Mouse (Mus musculus): ENCODE measurements around the gene Rap1gap2. TPM values are rescaled to one million over a fixed set of nuclear protein-coding genes. Genes with fewer than 3 reads are reported as not detected.
"Not testable (repeated sequence)": the region's sequence is repeated elsewhere in the genome, so short reads cannot be mapped to it uniquely, and the experiment has no call there.

Gene Rap1gap2
- polyA plus RNA-seq, 1 experiment from 2014 or later: 6.6 TPM

- no peak for ATAC-seq (replicated peaks; ENCODE audit: insufficient number of reproducible peaks, low FRiP score, low TSS enrichment)
- 5% methylated on average over 66 of the region's 66 CpGs for WGBS (ENCODE audit: insufficient replicate concordance)
- no peaks in the 10 kb centered on the region for H3K9me3 ChIP-seq (replicated peaks; ENCODE audit: control insufficient read depth, low read length)
- peaks cover 71% of the 10 kb centered on the region for H3K27me3 ChIP-seq (ENCODE audit: control insufficient read depth, insufficient read depth, low read length)
- no peak overlapping the region for H3K9ac ChIP-seq (ENCODE audit: low read depth, low read length)
- peak overlapping the region; percentile 42 for H3K4me3 ChIP-seq (ENCODE audit: low read depth, low read length)
- no peaks in the 10 kb centered on the region; the same call in 1 of the 2 replicates for H3K4me1 ChIP-seq (ENCODE audit: control insufficient read depth, insufficient read depth, low read length)
- peak overlapping the region; percentile 69 for H3K4me2 ChIP-seq
- no peak overlapping the region for H3K27ac ChIP-seq (ENCODE audit: low read depth, low read length)
- no peaks in the 10 kb centered on the region for H3K36me3 ChIP-seq (ENCODE audit: control insufficient read depth, insufficient read depth, low read length)
Observed at GRCm38 (mm10) chr11:74589401-74590238, 21.1 kb downstream of the Rap1gap2 start.

- Histone ChIP-seq H3K27me3 (ENCODE audit: control insufficient read depth, insufficient read depth, low read length) (peaks cover 65% of the 10 kb centered on the region), H3K36me3 (ENCODE audit: control insufficient read depth, insufficient read depth, low read length) (no peaks in the 10 kb centered on the region), H3K27ac (ENCODE audit: low read depth, low read length) (no peak overlapping the region), H3K4me1 (ENCODE audit: control insufficient read depth, insufficient read depth, low read length) (no peaks in the 10 kb centered on the region; the same call in 1 of the 2 replicates), H3K4me2 (no peak overlapping the region), H3K9ac (ENCODE audit: low read depth, low read length) (no peak overlapping the region), H3K4me3 (ENCODE audit: low read depth, low read length) (no peak overlapping the region), H3K9me3 (replicated peaks; ENCODE audit: control insufficient read depth, low read length) (no peaks in the 10 kb centered on the region)
- WGBS (ENCODE audit: insufficient replicate concordance): 57% methylated on average over 5 of the region's 5 CpGs
- ATAC-seq (replicated peaks; ENCODE audit: insufficient number of reproducible peaks, low FRiP score, low TSS enrichment): no peak
Observed at GRCm38 (mm10) chr11:74586401-74586800, 24.3 kb downstream of the Rap1gap2 start.

GRCm38 (mm10) chr11:74584946-74585723 is 25.6 kb downstream of the Rap1gap2 start:
- WGBS (ENCODE audit: insufficient replicate concordance): 62% methylated on average over 10 of the region's 10 CpGs
- ATAC-seq (replicated peaks; ENCODE audit: insufficient number of reproducible peaks, low FRiP score, low TSS enrichment): no peak
- H3K27me3 ChIP-seq (ENCODE audit: control insufficient read depth, insufficient read depth, low read length): peaks cover 52% of the 10 kb centered on the region

GRCm38 (mm10) chr11:74583824-74584349 is 26.8 kb downstream of the Rap1gap2 start:
- H3K4me1 ChIP-seq (ENCODE audit: control insufficient read depth, insufficient read depth, low read length): no peaks in the 10 kb centered on the region
- peaks cover 40% of the 10 kb centered on the region for H3K27me3 ChIP-seq (ENCODE audit: control insufficient read depth, insufficient read depth, low read length)
- no peak overlapping the region for H3K27ac ChIP-seq (ENCODE audit: low read depth, low read length)
- no peak overlapping the region for H3K4me3 ChIP-seq (ENCODE audit: low read depth, low read length)
- no peaks in the 10 kb centered on the region for H3K36me3 ChIP-seq (ENCODE audit: control insufficient read depth, insufficient read depth, low read length)
- no peak overlapping the region for H3K9ac ChIP-seq (ENCODE audit: low read depth, low read length)
- WGBS (ENCODE audit: insufficient replicate concordance): 62% methylated on average over 7 of the region's 7 CpGs
- no peak overlapping the region for H3K4me2 ChIP-seq
- no peak for ATAC-seq (replicated peaks; ENCODE audit: insufficient number of reproducible peaks, low FRiP score, low TSS enrichment)
- H3K9me3 ChIP-seq (replicated peaks; ENCODE audit: control insufficient read depth, low read length): no peaks in the 10 kb centered on the region

More at GRCm38 (mm10) chr11:74584946-74585723, 25.6 kb downstream of the Rap1gap2 start:
- H3K4me2 ChIP-seq: no peak overlapping the region
- H3K4me3 ChIP-seq (ENCODE audit: low read depth, low read length): no peak overlapping the region
- H3K27ac ChIP-seq (ENCODE audit: low read depth, low read length): no peak overlapping the region
- no peaks in the 10 kb centered on the region for H3K9me3 ChIP-seq (replicated peaks; ENCODE audit: control insufficient read depth, low read length)
- no peak overlapping the region for H3K9ac ChIP-seq (ENCODE audit: low read depth, low read length)
- no peaks in the 10 kb centered on the region for H3K36me3 ChIP-seq (ENCODE audit: control insufficient read depth, insufficient read depth, low read length)
- H3K4me1 ChIP-seq (ENCODE audit: control insufficient read depth, insufficient read depth, low read length): no peaks in the 10 kb centered on the region; the same call in 1 of the 2 replicates

- WGBS (ENCODE audit: insufficient replicate concordance): 80% methylated on average over 3 of the region's 3 CpGs
- H3K9ac ChIP-seq (ENCODE audit: low read depth, low read length): no peak overlapping the region
- H3K4me3 ChIP-seq (ENCODE audit: low read depth, low read length): no peak overlapping the region
- peaks cover 26% of the 10 kb centered on the region for H3K27me3 ChIP-seq (ENCODE audit: control insufficient read depth, insufficient read depth, low read length)
- H3K9me3 ChIP-seq (replicated peaks; ENCODE audit: control insufficient read depth, low read length): no peaks in the 10 kb centered on the region
- H3K36me3 ChIP-seq (ENCODE audit: control insufficient read depth, insufficient read depth, low read length): no peaks in the 10 kb centered on the region
- no peaks in the 10 kb centered on the region for H3K4me1 ChIP-seq (ENCODE audit: control insufficient read depth, insufficient read depth, low read length)
- H3K27ac ChIP-seq (ENCODE audit: low read depth, low read length): no peak overlapping the region
- no peak overlapping the region for H3K4me2 ChIP-seq
- no peak for ATAC-seq (replicated peaks; ENCODE audit: insufficient number of reproducible peaks, low FRiP score, low TSS enrichment)
Observed at GRCm38 (mm10) chr11:74582464-74582863, 28.3 kb downstream of the Rap1gap2 start.

GRCm38 (mm10) chr11:74581333-74581732 is 29.4 kb downstream of the Rap1gap2 start:
- H3K9me3 ChIP-seq (replicated peaks; ENCODE audit: control insufficient read depth, low read length); H3K4me1 ChIP-seq (ENCODE audit: control insufficient read depth, insufficient read depth, low read length); H3K4me2 ChIP-seq; H3K27ac ChIP-seq (ENCODE audit: low read depth, low read length); H3K4me3 ChIP-seq (ENCODE audit: low read depth, low read length); ATAC-seq (replicated peaks; ENCODE audit: insufficient number of reproducible peaks, low FRiP score, low TSS enrichment); H3K9ac ChIP-seq (ENCODE audit: low read depth, low read length); H3K36me3 ChIP-seq (ENCODE audit: control insufficient read depth, insufficient read depth, low read length): not testable (repeated sequence)
- WGBS (ENCODE audit: insufficient replicate concordance): 44% methylated on average over 4 of the region's 4 CpGs
- H3K27me3 ChIP-seq (ENCODE audit: control insufficient read depth, insufficient read depth, low read length): peaks cover 18% of the 10 kb centered on the region

GRCm38 (mm10) chr11:74577068-74577467 is 33.6 kb downstream of the Rap1gap2 start:
- Histone ChIP-seq H3K9me3 (replicated peaks; ENCODE audit: control insufficient read depth, low read length) (no peaks in the 10 kb centered on the region), H3K4me1 (ENCODE audit: control insufficient read depth, insufficient read depth, low read length) (no peaks in the 10 kb centered on the region), H3K27ac (ENCODE audit: low read depth, low read length) (peak overlapping the region; percentile 73; the same call in 1 of the 2 replicates), H3K4me3 (ENCODE audit: low read depth, low read length) (no peak overlapping the region), H3K27me3 (ENCODE audit: control insufficient read depth, insufficient read depth, low read length) (0 out of 2 replicates have a peak, but pooled peaks cover 6% of the 10 kb centered on the region), H3K4me2 (no peak overlapping the region), H3K9ac (ENCODE audit: low read depth, low read length) (no peak overlapping the region), H3K36me3 (ENCODE audit: control insufficient read depth, insufficient read depth, low read length) (no peaks in the 10 kb centered on the region)
- whole genome bisulfite sequencing (ENCODE audit: insufficient replicate concordance): 32% methylated on average over 3 of the region's 3 CpGs
- ATAC-seq (replicated peaks; ENCODE audit: insufficient number of reproducible peaks, low FRiP score, low TSS enrichment): peak; percentile 76; the same call in 1 of the 2 replicates

- H3K4me2 ChIP-seq: no peak overlapping the region
- H3K4me1 ChIP-seq (ENCODE audit: control insufficient read depth, insufficient read depth, low read length): no peaks in the 10 kb centered on the region
Observed at GRCm38 (mm10) chr11:74575940-74576339, 34.8 kb downstream of the Rap1gap2 start.

More at GRCm38 (mm10) chr11:74575940-74576339, 34.8 kb downstream of the Rap1gap2 start:
- Histone ChIP-seq H3K36me3 (ENCODE audit: control insufficient read depth, insufficient read depth, low read length) (no peaks in the 10 kb centered on the region), H3K27ac (ENCODE audit: low read depth, low read length) (0 out of 2 replicates have a peak overlapping the region, but pooled peaks have one; percentile 3), H3K9ac (ENCODE audit: low read depth, low read length) (no peak overlapping the region), H3K9me3 (replicated peaks; ENCODE audit: control insufficient read depth, low read length) (no peaks in the 10 kb centered on the region), H3K27me3 (ENCODE audit: control insufficient read depth, insufficient read depth, low read length) (0 out of 2 replicates have a peak, but pooled peaks cover 5% of the 10 kb centered on the region), H3K4me3 (ENCODE audit: low read depth, low read length) (no peak overlapping the region)
- no peak for ATAC-seq (replicated peaks; ENCODE audit: insufficient number of reproducible peaks, low FRiP score, low TSS enrichment)
- whole genome bisulfite sequencing (ENCODE audit: insufficient replicate concordance): 83% methylated on average over 3 of the region's 3 CpGs

Measured in heart, embryonic 11.5 days (tissue).